Mouse (Mus musculus) cerebellum, adult 11-12 months (tissue): Measurements from ENCODE around the gene Grk2.

ENCODE experiments used
- DNase-seq: peaks from one replicate; pipeline ENCODE4 v3.0.0; 2022

The Grk2 gene

DNA sequence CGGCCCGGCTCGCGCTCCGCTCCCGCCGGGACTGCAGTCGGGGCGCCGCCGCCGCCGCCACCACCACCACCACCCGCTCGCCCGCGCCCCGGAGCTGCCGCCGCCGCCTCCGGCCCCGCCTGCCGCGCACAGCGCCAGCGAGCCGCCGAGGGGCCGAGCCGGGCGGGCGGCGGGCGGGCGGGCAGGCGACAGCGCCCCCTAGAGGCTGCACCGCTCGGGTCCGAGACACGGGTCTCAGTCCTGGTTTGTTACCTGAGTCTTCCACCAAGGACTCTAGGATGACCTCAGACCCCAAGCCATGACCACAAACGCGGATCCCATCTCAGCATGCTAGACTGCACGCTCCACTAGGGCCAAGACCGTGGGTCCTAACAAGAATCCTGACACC is at the start of gene Grk2:
Gene Grk2, minus strand, starts transcription at position 33 of the 388 bp plus-strand sequence.
- DNase-seq = peak; percentile 83

- no peak for DNase-seq
Measured at GRCm38 (mm10) chr19:4349455-4349854, 43.4 kb upstream of the Grk2 start.

GRCm38 (mm10) chr19:4346479-4346878 is 40.5 kb upstream of the Grk2 start:
- no peak for DNase-seq

DNA sequence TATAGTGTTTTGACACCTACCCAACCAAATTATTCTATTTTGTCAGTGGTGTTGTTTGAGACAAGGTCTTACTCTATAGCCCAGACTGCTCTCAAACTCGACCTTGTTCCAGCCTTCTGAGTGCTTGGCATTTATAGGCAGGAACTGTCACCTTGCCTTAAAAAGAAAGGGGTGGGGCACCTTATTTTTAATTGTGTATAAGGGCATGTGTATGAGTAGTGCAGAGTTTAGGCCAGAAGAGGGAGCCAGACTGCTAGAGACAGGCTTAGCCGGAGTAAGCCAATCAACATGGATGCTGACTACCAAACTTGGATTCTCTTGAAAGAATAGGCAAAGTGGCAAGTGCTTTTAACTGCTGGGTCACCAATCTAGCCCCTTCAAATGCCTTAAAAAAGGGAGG is 32.1 kb upstream of the Grk2 start:
- no peak for DNase-seq

- DNase-seq = peak; percentile 97
Measured at GRCm38 (mm10) chr19:4333791-4334190, 27.8 kb upstream of the Grk2 start.

DNA sequence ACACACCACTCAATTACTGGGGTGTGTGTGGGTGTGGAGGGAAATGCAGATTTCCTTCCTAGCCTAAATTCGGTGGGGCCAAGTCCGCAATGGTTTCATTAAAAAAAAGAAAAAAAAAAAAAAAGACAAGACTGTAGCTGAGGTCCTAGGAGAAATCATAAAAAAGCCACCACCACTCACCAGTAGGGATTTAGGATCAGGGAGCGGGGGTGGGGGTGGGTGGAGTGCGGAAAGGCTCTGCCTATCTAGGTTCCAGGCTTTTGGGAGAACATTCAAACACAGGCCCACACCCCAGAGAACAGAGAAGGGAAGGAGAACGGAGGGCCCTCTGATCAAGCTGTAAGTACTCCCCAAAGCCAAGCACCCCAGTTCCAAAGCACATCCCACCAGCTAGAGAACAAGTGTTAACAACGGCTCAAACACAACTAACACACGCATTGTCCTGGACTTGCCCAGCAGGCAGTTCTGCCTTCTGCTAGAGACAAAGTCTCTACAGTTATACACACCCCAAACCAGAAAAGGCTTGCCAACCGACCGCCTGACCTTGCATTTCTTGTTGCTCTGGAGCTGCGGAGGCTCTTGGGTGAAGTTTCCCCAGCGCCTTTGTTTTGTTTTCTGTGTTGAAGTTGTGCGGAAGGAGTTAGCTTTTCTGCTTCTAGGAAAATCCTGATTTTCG is 27.2 kb upstream of the Grk2 start:
- no peak for DNase-seq

GRCm38 (mm10) chr19:4332653-4333052 is 26.6 kb upstream of the Grk2 start:
- DNase-seq = peak; percentile 53

DNA sequence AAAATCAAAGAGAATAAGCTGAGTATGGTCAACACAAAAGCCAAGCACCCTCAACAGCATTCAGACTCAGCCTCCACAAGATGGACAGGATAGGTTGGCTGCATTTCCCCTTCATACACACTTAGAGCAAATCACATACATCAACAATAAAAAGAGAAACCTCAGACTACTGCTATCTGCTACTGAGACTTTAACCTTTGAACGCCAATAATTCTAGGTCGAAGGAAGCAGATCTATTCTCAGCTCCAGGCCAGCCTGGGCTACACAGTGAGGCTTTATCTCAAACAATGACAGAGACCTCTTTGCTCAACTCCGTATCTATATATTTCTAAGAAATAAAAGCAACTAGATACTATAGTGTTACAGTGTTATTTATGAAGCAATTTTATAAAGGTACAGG is 25.3 kb upstream of the Grk2 start:
- no peak for DNase-seq

DNA sequence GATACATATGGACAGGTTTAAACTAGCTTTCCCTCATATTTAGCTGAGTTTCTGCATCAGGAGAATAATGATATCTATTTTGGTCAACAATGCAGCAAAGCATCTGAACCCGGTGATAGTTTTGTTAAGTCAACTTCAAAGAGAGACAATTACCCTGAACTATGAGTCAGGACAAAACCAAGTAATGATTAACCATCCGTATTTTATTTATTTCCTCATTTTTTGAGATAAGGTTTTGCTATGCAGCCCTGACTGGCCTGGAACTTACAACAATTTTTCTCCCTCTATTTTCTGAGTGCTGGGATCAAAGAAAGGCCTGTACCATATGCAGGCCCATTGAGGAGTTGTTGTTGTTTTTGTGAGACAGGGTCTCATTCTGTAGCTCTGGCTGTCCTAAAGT is 24.6 kb upstream of the Grk2 start:
- DNase-seq = no peak

GRCm38 (mm10) chr19:4328737-4329304 is 22.8 kb upstream of the Grk2 start:
- no peak for DNase-seq

GRCm38 (mm10) chr19:4326881-4327280 is 20.9 kb upstream of the Grk2 start:
- no peak for DNase-seq

- DNase-seq = no peak
Measured at GRCm38 (mm10) chr19:4326106-4326505, 20.1 kb upstream of the Grk2 start.

DNA sequence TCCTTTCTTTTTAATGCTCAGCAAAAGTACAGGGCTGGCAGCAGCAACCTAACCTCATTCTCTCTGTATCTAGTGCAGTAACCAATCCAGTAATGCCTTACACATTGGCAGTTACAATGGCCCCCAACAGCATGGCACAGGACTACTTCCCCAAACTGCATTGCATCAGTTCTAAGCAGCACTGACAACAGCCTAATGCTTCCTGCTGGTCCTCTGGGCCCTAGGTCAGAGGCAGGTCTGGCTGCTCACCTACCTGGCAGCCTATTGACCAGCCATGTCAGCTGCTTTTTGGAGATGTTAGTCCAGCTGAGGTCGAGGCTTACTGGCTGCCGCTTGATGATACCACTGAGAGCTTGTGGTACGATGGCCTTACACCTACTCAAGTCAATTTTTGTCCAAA is 16.1 kb upstream of the Grk2 start:
- DNase-seq = no peak

DNA sequence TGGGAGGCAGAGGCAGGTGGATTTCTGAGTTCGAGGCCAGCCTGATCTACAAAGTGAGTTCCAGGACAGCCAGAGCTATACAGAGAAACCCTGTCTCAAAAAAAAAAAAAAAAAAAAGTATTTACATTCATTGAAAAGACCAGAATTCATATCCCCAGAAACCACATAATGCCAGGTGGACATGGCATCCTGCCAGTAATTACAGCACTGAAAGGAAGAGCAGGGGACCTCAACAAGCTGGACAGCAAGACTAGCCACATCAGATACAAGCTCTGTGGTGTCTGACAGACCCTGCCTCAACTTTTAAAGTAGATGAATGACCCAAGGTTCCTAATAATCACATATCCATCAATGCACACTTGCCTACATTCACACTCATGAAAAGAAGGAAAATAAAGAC is 15.6 kb upstream of the Grk2 start:
- no peak for DNase-seq

DNA sequence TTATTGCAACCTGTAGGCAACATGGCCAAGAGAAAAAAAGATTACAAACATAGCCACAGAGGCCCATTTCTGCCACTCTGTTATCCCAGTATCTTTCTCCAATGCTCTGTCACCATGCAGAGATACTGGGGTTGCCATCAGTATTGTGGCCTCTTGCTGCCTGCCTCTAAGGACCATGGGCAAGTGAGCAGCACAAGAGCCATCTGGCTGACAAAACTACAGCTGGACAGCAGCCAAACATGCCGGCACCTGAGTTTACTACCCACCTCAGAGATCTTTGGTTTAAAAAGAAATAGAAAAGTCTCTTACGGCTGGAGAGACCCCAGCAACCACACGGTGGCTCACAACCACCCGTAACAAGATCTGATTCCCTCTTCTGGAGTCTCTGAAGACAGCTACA is 13.2 kb upstream of the Grk2 start:
- DNase-seq = peak; percentile 59

DNA sequence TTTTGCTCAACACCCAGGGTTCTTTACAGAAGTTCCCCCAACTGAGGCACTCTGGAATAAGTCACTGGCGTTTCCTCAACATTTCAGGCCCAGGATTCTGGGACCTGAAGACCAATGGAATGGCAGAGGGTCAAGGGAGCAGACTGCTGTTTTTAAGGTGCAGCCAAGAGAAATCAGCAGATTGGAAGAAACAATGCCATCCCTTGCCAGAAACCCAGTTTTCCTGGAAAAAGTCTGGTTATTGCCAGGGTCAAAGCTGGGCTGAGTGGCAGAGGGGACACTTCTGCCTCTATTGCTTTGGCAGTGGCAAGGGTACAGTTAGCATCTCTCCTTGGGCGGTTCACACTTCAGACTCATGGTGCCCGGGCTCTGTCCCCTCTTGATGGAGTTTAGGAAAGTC is 11.2 kb upstream of the Grk2 start:
- DNase-seq = no peak

GRCm38 (mm10) chr19:4315223-4315944 is 9.4 kb upstream of the Grk2 start:
- DNase-seq = peak; percentile 94

GRCm38 (mm10) chr19:4309776-4310185 is 3.8 kb upstream of the Grk2 start:
- DNase-seq = peak; percentile 72

- DNase-seq = peak; percentile 28
Measured at GRCm38 (mm10) chr19:4309302-4309701, 3.3 kb upstream of the Grk2 start.

DNA sequence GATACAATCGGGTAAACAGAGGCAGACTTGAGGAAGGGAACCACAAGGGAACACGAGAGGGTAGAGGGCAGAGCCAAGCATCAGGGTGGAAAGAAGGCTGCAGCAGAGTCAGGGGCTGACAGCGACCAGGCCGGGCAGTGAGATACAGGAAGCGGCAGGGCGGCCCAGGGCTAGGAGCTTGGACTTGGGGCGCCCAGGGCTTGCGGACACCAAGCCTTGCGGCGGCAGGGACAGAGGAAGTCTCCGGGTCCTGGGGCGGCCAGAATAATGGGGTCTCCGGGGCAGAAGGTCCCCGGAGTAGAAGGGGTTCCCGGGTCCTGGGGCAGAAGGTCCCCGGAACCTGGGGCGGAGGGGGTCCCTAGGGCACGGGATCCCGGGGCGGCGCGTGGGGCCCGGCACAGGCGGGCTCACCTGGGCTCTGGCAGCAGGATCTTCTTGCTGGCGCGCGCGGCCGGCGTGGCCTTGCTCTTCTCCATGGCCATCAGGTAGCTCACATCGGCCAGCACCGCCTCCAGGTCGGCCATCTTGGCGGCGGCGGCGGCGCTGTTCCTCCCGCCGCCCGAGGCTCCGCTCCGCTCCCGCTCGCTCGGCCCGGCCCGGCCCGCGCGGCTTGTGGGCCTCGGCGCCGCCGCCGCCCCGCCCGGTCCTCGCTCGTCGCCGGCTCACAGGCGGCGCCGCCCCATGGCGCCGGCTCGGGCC is 382 bp downstream of the Grk2 start:
- DNase-seq = peak; percentile 71

DNA sequence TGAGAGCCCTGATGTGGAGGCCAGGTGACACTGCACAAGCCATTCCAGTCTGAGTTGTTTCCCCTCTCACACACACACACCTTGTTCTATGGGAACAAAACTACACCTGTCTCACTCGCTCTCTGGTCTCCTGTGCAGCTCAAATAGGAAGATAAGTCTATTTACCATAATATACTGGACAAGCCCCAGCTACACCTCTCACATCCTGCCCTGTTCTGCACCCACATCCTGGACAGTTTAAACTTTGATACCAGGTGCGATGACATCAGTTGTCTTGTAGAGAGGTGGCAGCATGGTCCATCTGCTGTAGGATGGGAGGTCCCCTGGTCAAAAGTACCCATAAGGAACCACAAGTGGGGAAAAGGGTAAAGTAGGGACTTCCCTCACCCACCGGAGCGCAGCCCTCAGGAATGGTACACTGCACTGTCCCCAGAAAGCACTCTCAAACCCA is 1.1 kb downstream of the Grk2 start:
- peak; percentile 52 for DNase-seq

DNA sequence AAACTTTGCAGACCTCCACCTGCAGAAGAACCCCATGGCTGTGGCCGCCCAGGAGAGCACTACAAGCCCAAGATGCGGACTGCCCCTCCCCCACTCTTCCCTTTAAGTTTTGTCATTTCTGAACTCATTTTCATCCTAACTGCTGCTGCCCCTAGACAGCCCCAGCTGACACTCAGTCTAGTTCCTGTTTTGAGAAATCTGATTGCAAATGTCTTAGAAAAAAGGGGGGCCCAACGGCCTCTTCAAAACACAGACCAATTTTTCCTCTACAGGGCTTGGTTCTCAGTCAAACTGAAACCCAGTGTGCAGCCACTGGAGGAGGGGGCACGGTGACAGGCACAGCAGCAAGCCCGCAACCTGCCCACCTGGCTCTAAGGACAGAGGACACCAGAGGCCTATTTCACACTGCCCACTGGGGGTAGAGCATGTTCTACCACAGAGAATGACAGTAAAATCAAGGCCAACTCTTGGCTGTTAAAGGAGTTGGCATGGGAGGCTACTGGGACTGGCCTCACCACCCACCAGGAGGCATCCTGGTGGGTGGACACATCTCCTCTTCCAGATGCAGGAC is 1.7 kb downstream of the Grk2 start:
- peak; percentile 71 for DNase-seq

GRCm38 (mm10) chr19:4303640-4303995 is 2.4 kb downstream of the Grk2 start:
- peak; percentile 62 for DNase-seq
